Mouse (Mus musculus): ENCODE data around the gene Akap13. TPM values are rescaled to one million over a fixed set of nuclear protein-coding genes. Genes with fewer than 3 reads are reported as not detected.
"Not testable (repeated sequence)": the region's sequence is repeated elsewhere in the genome, so short reads cannot be mapped to it uniquely, and the experiment has no call there.

The Akap13 gene
- polyA plus RNA-seq, 1 experiment from 2014 or later: 29.5 TPM

- H3K27ac ChIP-seq (ENCODE audit: low read depth, low read length); H3K4me2 ChIP-seq (ENCODE audit: low read depth); H3K4me3 ChIP-seq (ENCODE audit: low read depth, low read length); H3K27me3 ChIP-seq (ENCODE audit: control insufficient read depth, insufficient read depth, low read length); ATAC-seq (ENCODE audit: insufficient read depth, low FRiP score, low TSS enrichment); DNase-seq (ENCODE audit: low spot score); H3K9ac ChIP-seq (ENCODE audit: low read length); H3K9me3 ChIP-seq (ENCODE audit: control insufficient read depth, low read length); H3K4me1 ChIP-seq (ENCODE audit: control insufficient read depth, insufficient read depth, low read length); H3K36me3 ChIP-seq (ENCODE audit: control insufficient read depth, insufficient read depth, low read length): not testable (repeated sequence)
- WGBS: 86% methylated on average over 1 of the region's 2 CpGs
These were observed 306.9 kb downstream of the Akap13 start for GRCm38 (mm10) chr7:75762225-75762624.

DNA sequence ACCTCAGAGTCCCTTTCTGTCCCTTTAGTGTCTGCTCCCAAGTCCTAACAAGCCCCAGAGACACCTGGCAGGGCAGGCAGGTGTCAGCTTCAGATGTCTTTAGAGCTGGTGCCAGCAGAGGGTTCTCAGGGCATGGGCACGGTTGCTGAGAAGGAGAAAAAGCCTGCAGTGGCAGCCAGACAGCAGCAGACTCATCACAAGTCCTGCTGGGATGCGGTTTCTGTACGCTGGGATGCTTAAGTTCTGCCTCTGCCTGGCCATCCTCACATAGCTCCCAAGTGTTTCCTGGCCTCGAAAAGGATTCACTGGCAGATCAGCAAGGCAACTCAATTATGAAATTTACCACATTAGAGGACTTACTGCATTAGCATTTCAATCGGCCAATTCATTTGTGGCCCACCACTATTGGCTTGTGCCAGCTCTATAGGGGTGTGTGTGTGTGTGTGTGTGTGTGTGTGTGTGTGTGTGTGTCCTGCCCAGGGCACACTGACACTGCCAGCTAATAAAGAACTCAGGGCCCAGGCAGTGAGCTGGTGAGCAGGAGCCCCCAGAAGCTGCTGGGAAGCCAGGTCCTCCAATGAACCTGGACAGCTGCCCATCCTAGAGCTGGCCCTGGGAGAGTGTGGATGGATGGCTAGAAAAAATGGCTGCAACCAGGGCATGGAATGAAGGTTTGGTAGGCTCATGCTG is 311.9 kb downstream of the Akap13 start:
- DNase-seq (ENCODE audit: low spot score); H3K27me3 ChIP-seq (ENCODE audit: control insufficient read depth, insufficient read depth, low read length); H3K36me3 ChIP-seq (ENCODE audit: control insufficient read depth, insufficient read depth, low read length); H3K9me3 ChIP-seq (ENCODE audit: control insufficient read depth, low read length); H3K4me3 ChIP-seq (ENCODE audit: low read depth, low read length); H3K9ac ChIP-seq (ENCODE audit: low read length); H3K27ac ChIP-seq (ENCODE audit: low read depth, low read length); H3K4me2 ChIP-seq (ENCODE audit: low read depth); H3K4me1 ChIP-seq (ENCODE audit: control insufficient read depth, insufficient read depth, low read length); ATAC-seq (ENCODE audit: insufficient read depth, low FRiP score, low TSS enrichment): not testable (repeated sequence)
- 86% methylated on average over 1 of the region's 5 CpGs for WGBS

GRCm38 (mm10) chr7:75768169-75768568 is 312.8 kb downstream of the Akap13 start:
- H3K4me2 ChIP-seq (ENCODE audit: low read depth): no peak overlapping the region
- no peak overlapping the region for H3K4me3 ChIP-seq (ENCODE audit: low read depth, low read length)
- H3K4me1 ChIP-seq (ENCODE audit: control insufficient read depth, insufficient read depth, low read length): no peaks in the 10 kb centered on the region
- H3K36me3 ChIP-seq (ENCODE audit: control insufficient read depth, insufficient read depth, low read length): no peaks in the 10 kb centered on the region
- H3K9me3 ChIP-seq (ENCODE audit: control insufficient read depth, low read length): no peaks in the 10 kb centered on the region
- no peak overlapping the region for H3K9ac ChIP-seq (ENCODE audit: low read length)
- no peak overlapping the region for H3K27ac ChIP-seq (ENCODE audit: low read depth, low read length)
- no peaks in the 10 kb centered on the region for H3K27me3 ChIP-seq (ENCODE audit: control insufficient read depth, insufficient read depth, low read length)
- ATAC-seq (ENCODE audit: insufficient read depth, low FRiP score, low TSS enrichment) (no peak), DNase-seq (ENCODE audit: low spot score) (no peak)
- WGBS: 93% methylated on average over 2 of the region's 2 CpGs

DNA sequence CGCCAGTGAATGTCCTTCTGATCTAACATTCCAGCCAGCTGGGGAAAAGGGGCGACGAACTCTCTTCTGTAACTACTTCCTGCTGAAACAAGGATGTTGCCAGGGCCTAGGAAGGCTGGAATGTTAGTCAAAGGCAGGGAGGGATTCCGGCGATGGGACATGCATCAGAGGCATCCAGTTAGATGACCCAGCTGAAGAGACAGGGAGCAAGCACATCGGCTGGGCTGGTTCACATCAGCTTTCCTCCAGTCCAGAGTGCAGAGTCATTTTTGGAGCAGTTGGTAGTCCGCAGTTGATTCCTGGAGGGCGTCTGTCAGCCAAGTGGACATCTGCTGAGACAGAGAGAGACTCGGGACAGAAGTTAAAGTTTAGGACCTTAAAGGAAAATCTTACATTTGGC is 314.6 kb downstream of the Akap13 start:
- DNase-seq (ENCODE audit: low spot score) (no peak), ATAC-seq (ENCODE audit: insufficient read depth, low FRiP score, low TSS enrichment) (no peak)
- WGBS: 95% methylated on average over 9 of the region's 9 CpGs
- Histone ChIP-seq H3K27me3 (ENCODE audit: control insufficient read depth, insufficient read depth, low read length) (no peaks in the 10 kb centered on the region), H3K36me3 (ENCODE audit: control insufficient read depth, insufficient read depth, low read length) (no peaks in the 10 kb centered on the region), H3K27ac (ENCODE audit: low read depth, low read length) (no peak overlapping the region), H3K4me1 (ENCODE audit: control insufficient read depth, insufficient read depth, low read length) (no peaks in the 10 kb centered on the region), H3K9ac (ENCODE audit: low read length) (no peak overlapping the region), H3K4me3 (ENCODE audit: low read depth, low read length) (no peak overlapping the region), H3K4me2 (ENCODE audit: low read depth) (no peak overlapping the region), H3K9me3 (ENCODE audit: control insufficient read depth, low read length) (no peaks in the 10 kb centered on the region)

- ATAC-seq (ENCODE audit: insufficient read depth, low FRiP score, low TSS enrichment); H3K27me3 ChIP-seq (ENCODE audit: control insufficient read depth, insufficient read depth, low read length); H3K27ac ChIP-seq (ENCODE audit: low read depth, low read length); DNase-seq (ENCODE audit: low spot score); H3K36me3 ChIP-seq (ENCODE audit: control insufficient read depth, insufficient read depth, low read length); H3K4me3 ChIP-seq (ENCODE audit: low read depth, low read length); H3K9me3 ChIP-seq (ENCODE audit: control insufficient read depth, low read length); H3K4me1 ChIP-seq (ENCODE audit: control insufficient read depth, insufficient read depth, low read length); H3K9ac ChIP-seq (ENCODE audit: low read length); H3K4me2 ChIP-seq (ENCODE audit: low read depth): not testable (repeated sequence)
- WGBS: 93% methylated on average over 18 of the region's 18 CpGs
These were observed 319.1 kb downstream of the Akap13 start for GRCm38 (mm10) chr7:75774095-75775078.

- 98% methylated on average over 2 of the region's 2 CpGs for WGBS
- no peak overlapping the region for H3K4me3 ChIP-seq (ENCODE audit: low read depth, low read length)
- no peaks in the 10 kb centered on the region; the same call in 1 of the 2 replicates for H3K4me1 ChIP-seq (ENCODE audit: control insufficient read depth, insufficient read depth, low read length)
- ATAC-seq (ENCODE audit: insufficient read depth, low FRiP score, low TSS enrichment): no peak
- H3K9me3 ChIP-seq (ENCODE audit: control insufficient read depth, low read length): no peaks in the 10 kb centered on the region
- peaks cover 2% of the 10 kb centered on the region; the same call in 1 of the 2 replicates for H3K36me3 ChIP-seq (ENCODE audit: control insufficient read depth, insufficient read depth, low read length)
- H3K4me2 ChIP-seq (ENCODE audit: low read depth): no peak overlapping the region
- no peak for DNase-seq (ENCODE audit: low spot score)
- no peak overlapping the region for H3K9ac ChIP-seq (ENCODE audit: low read length)
- no peak overlapping the region for H3K27ac ChIP-seq (ENCODE audit: low read depth, low read length)
- H3K27me3 ChIP-seq (ENCODE audit: control insufficient read depth, insufficient read depth, low read length): no peaks in the 10 kb centered on the region
These were observed 322.7 kb downstream of the Akap13 start for GRCm38 (mm10) chr7:75778053-75778452.

DNA sequence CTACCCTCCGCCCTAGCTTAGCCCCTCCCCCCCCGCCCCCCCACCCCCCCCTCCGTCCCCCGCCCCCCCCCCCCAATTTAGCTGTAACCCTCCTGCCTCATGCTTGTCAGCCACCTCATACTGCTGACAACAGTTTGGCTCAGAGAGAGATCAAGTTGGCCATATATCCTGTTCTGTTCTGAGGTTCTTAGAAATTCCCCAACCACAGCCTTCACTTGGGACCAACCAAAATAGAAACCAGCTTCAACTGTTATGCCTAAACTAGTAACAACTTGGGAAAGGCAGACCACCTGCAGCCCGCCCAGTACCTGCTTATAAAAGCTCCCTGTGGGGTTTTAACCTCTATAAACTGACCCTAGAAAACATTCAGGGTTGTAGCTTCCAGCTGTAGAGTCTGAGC is 325.5 kb downstream of the Akap13 start:
- 30% methylated on average over 2 of the region's 5 CpGs for WGBS
- DNase-seq (ENCODE audit: low spot score): no peak
- Histone ChIP-seq H3K4me2 (ENCODE audit: low read depth) (peak overlapping the region; percentile 53), H3K4me3 (ENCODE audit: low read depth, low read length) (peak overlapping the region; percentile 42; the same call in 1 of the 2 replicates), H3K36me3 (ENCODE audit: control insufficient read depth, insufficient read depth, low read length) (no peaks in the 10 kb centered on the region), H3K27me3 (ENCODE audit: control insufficient read depth, insufficient read depth, low read length) (no peaks in the 10 kb centered on the region), H3K4me1 (ENCODE audit: control insufficient read depth, insufficient read depth, low read length) (no peaks in the 10 kb centered on the region; the same call in 1 of the 2 replicates), H3K9ac (ENCODE audit: low read length) (no peak overlapping the region), H3K27ac (ENCODE audit: low read depth, low read length) (no peak overlapping the region), H3K9me3 (ENCODE audit: control insufficient read depth, low read length) (no peaks in the 10 kb centered on the region)
- ATAC-seq (ENCODE audit: insufficient read depth, low FRiP score, low TSS enrichment): no peak

GRCm38 (mm10) chr7:75781298-75781947 is 326.1 kb downstream of the Akap13 start:
- WGBS: 4% methylated on average over 13 of the region's 13 CpGs
- Histone ChIP-seq H3K9ac (ENCODE audit: low read length) (peak overlapping the region; percentile 45), H3K27ac (ENCODE audit: low read depth, low read length) (no peak overlapping the region), H3K4me1 (ENCODE audit: control insufficient read depth, insufficient read depth, low read length) (no peaks in the 10 kb centered on the region; the same call in 1 of the 2 replicates), H3K36me3 (ENCODE audit: control insufficient read depth, insufficient read depth, low read length) (no peaks in the 10 kb centered on the region), H3K4me3 (ENCODE audit: low read depth, low read length) (peak overlapping the region; percentile 42), H3K9me3 (ENCODE audit: control insufficient read depth, low read length) (no peaks in the 10 kb centered on the region), H3K4me2 (ENCODE audit: low read depth) (peak overlapping the region; percentile 53), H3K27me3 (ENCODE audit: control insufficient read depth, insufficient read depth, low read length) (no peaks in the 10 kb centered on the region)
- no peak for DNase-seq (ENCODE audit: low spot score)
- peak; percentile 43 for ATAC-seq (ENCODE audit: insufficient read depth, low FRiP score, low TSS enrichment)
